ENCODE assay signal across 13 mouse cellular contexts in the genomic region with DNA sequence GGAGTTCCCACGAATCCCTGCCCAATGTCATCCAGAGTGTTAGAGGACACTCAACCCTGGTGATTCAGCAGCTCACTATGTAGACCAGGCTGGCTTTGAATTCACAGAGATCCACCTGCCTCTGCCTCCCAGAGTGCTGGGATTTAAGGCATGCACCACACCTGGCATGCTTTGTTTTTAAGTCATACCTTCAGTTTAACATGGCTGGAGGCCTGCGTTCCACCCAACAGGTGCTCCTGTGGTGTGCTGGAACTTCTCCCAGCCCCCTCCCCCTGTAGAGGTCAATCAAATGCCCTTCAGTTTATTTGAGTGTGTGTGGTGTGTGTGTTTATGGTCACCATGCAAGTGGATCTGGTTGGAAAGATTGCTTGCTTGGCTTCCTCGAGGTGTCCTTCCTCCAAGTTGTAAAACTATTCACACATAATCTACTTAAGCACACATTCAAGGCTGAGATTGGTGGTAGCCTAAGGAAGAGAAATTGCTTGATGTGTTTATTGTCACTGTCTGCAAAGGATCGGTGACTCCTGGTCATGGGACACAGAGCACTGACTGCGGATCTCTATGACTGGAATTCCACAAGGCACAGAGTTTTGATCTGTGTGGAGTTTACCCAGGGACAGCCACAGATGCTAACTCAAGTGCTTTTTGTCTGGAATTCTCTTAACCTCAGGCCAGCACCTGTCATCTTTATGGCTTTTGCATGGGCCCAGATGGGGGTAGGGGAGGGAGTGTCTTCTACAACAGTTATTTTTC.
"Had no signal": no experiment of that assay in that cellular context is flagged by ENCODE, and none has a peak within 500 bp of the region (broad histone marks: within the 10 kb centered on the region; RNA-seq: fewer than 3 reads in every experiment).

No protein-coding gene starts in this region.

- H3K4me1 ChIP-seq: midbrain, embryonic 13.5 days; neural tube, embryonic 12.5 days had no signal

- H3K9ac ChIP-seq: liver, embryonic 15.5 days; midbrain, embryonic 13.5 days; neural tube, embryonic 12.5 days had no signal

- H3K4me3 ChIP-seq: left cerebral cortex, adult 2 months; liver, embryonic 15.5 days; midbrain, embryonic 13.5 days; neural tube, embryonic 12.5 days had no signal

- ATAC-seq: lung, postnatal 0 days; midbrain, embryonic 13.5 days had no signal

- H3K36me3 ChIP-seq: liver, embryonic 15.5 days; midbrain, embryonic 13.5 days; neural tube, embryonic 12.5 days had no signal

- H3K4me2 ChIP-seq: liver, embryonic 15.5 days; midbrain, embryonic 13.5 days; neural tube, embryonic 12.5 days had no signal

- H3K9me3 ChIP-seq: liver, embryonic 15.5 days; midbrain, embryonic 13.5 days; neural tube, embryonic 12.5 days had no signal

- H3K27ac ChIP-seq: left cerebral cortex, adult 2 months; liver, embryonic 15.5 days; midbrain, embryonic 13.5 days; neural tube, embryonic 12.5 days had no signal

- H3K27me3 ChIP-seq: liver, embryonic 15.5 days; neural tube, embryonic 12.5 days had no signal

- DNase-seq: kidney, adult 18-20 months; liver; lung, adult 2 months; lung, postnatal 36 days; right cerebral cortex, postnatal 4 days; spleen, adult 18-20 months; thymus, adult 2 months; thymus, postnatal 36 days had no signal
